Mouse (Mus musculus): ENCODE measurements at regions not wholly inside any gene's neighbourhood (a gene's known extent, or its start where the extent isn't known, plus 50 kb on each side); places are given as distances from the start of the nearest gene placed in this dataset.
"Not testable (repeated sequence)": the region's sequence is repeated elsewhere in the genome, so short reads cannot be mapped to it uniquely, and the experiment has no call there.

GRCm38 (mm10) chr13:89375526-89376474 lies 163.8 kb upstream of the Hapln1 start:
- no peak for DNase-seq (ENCODE audit: low spot score in 2 of 2)

- DNase-seq (ENCODE audit: low spot score in 2 of 2): no peak
Measured at GRCm38 (mm10) chr13:89378365-89378764, 161.2 kb upstream of the Hapln1 start.

- DNase-seq (ENCODE audit: low spot score in 2 of 2): not testable (repeated sequence)
Measured at GRCm38 (mm10) chr13:89383619-89384190, 155.9 kb upstream of the Hapln1 start.

- DNase-seq (ENCODE audit: low spot score in 2 of 2): peak in 1 of 2 experiments; percentile 52
Measured at GRCm38 (mm10) chr13:89384598-89385145, 154.9 kb upstream of the Hapln1 start.

GRCm38 (mm10) chr13:89387416-89387815 lies 152.2 kb upstream of the Hapln1 start:
- DNase-seq (ENCODE audit: low spot score in 2 of 2): no peak

DNA sequence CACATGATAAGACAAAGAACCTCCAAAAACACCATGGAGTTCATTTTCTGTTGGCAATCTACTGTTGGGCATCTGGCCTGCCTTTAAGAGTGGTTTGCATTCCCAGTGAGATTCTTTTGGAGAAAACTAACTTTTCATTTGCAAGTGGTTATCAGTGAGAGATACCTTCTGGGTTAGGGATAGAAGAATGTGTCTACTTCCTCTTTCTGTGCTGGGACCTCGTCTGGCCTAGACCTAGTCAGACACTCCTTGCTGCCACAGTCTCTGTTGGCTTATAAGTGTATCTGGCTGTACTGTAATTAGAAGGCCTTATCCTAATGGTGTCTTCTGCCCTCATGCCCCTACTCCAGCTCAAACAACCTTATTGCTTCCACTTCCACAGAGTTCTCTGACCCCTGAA lies 150.4 kb upstream of the Hapln1 start:
- no peak for DNase-seq (ENCODE audit: low spot score in 2 of 2)

DNA sequence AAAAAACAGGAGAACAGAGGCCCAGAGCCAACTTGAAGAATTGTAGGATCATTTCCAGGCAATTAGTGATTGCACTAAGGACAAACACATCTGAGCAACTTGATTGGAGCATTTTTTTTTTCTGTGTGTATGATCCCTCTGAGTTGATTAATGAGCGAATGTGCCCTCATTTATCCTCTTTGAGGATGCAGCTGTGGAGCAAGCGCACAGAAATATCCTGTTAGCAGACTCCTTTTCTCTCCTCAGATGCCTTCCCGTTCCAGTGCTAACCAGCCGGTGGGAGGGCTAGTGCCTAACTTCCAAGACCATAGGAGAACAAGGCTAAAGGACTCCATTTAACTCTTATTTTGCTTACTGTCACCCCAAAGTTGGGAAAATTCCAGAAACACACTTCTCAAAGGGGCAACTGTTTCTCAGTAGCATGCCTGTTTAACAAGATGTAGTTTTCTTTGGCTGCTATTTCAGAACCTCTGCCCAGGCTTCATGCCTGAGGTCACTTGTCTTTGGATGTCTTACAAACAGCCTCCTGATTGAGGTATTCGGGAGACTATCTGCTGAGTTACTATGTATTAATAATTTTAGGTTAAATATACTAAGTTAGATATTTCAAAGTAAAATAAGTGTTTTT lies 144.8 kb upstream of the Hapln1 start:
- DNase-seq (ENCODE audit: low spot score in 2 of 2): no peak

- DNase-seq (ENCODE audit: low spot score in 2 of 2): no peak
Measured at GRCm38 (mm10) chr13:89395851-89396250, 143.7 kb upstream of the Hapln1 start.

- no peak for DNase-seq (ENCODE audit: low spot score in 2 of 2)
Measured at GRCm38 (mm10) chr13:89401084-89401671, 138.4 kb upstream of the Hapln1 start.

DNA sequence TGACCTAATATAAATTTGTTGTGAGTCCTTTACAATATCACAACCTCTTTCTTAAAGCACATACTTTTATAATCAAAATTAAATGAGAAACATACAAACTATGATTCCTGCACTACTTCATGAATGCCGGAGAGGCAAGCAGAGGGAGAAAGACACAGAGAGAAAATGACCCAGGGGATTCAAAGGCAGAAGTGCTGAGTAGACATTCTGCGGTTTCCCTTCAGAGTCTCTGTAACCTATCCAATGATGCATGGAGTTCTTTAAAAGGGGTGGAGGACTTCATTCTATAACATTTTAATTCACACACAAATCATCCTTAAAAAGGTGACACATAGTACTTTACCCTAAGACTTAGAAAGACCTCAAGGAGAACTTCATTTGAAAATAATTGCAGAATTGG lies 129.1 kb upstream of the Hapln1 start:
- DNase-seq (ENCODE audit: low spot score in 2 of 2): no peak

- no peak for DNase-seq (ENCODE audit: low spot score in 2 of 2)
Measured at GRCm38 (mm10) chr13:89412768-89413487, 126.7 kb upstream of the Hapln1 start.

GRCm38 (mm10) chr13:89418804-89419203 lies 120.8 kb upstream of the Hapln1 start:
- no peak for DNase-seq (ENCODE audit: low spot score in 2 of 2)

- no peak for DNase-seq (ENCODE audit: low spot score in 2 of 2)
Measured at GRCm38 (mm10) chr13:89421833-89422232, 117.8 kb upstream of the Hapln1 start.

- no peak for DNase-seq (ENCODE audit: low spot score in 2 of 2)
Measured at GRCm38 (mm10) chr13:89423491-89423890, 116.1 kb upstream of the Hapln1 start.

DNA sequence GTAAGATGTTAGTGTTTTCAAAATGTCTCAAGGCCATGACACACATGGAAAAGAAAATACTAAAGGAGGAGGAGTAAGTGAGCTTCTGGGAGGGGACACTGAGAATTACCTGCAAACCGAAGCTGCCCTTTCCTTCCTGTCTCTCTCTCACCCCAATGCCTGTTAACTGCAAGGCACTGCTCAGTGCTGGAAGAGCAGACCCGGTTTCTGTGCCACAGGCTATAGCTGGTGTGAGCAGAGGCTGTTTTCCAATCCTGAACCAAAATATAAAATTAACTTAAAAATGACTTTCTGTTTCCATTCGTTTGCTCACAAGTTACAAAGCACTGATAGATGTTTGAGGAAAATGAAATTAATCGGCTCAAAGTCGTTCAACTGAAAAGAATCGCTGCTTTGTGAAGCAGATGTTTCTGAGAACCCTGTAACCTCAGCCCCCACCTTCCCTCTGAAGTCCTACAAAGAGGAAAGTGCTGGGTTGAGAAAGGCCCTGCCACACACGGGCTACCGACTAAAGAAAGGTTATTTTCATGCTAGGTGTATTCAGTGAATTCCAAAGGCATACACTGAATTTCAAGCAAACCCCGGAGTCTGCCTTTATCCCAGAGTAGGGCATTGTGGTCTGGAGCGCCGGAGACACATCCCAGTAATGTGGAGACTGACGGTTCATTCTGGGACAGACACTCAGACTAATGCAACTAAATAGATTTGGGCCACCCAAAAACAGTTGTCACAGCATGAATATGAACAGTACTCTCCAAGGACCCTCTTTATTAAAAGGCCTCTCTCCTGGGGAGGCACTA lies 111.1 kb upstream of the Hapln1 start:
- no peak for DNase-seq (ENCODE audit: low spot score in 2 of 2)

- DNase-seq (ENCODE audit: low spot score in 2 of 2): no peak
Measured at GRCm38 (mm10) chr13:89444847-89445246, 94.7 kb upstream of the Hapln1 start.

DNA sequence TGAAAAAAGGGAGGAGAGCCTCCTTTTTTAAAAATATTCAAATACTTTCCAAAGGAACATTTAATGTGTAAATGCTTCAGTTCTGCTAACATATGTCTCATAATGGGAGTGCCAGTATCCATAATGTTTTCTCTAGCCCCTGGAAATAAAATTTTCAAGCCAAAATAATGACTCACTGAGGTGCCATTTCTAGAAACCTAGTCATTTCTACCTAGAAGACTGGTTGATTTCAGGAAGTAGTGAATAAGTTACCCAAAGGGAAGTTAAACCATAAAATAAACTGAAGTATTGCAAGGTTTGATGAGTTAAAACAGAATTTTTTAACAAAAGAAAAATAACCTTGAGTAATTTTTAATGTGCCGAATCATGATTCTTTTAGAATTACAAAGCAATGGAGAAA lies 85.8 kb upstream of the Hapln1 start:
- DNase-seq (ENCODE audit: low spot score in 2 of 2): no peak

- no peak for DNase-seq (ENCODE audit: low spot score in 2 of 2)
Measured at GRCm38 (mm10) chr13:89454249-89455018, 85.2 kb upstream of the Hapln1 start.

GRCm38 (mm10) chr13:89463746-89464145 lies 75.8 kb upstream of the Hapln1 start:
- DNase-seq (ENCODE audit: low spot score in 2 of 2): no peak

Data from cerebellum, postnatal 4 days (tissue).